Mouse (Mus musculus): Measurements from ENCODE around the gene Wnt6.

DNA sequence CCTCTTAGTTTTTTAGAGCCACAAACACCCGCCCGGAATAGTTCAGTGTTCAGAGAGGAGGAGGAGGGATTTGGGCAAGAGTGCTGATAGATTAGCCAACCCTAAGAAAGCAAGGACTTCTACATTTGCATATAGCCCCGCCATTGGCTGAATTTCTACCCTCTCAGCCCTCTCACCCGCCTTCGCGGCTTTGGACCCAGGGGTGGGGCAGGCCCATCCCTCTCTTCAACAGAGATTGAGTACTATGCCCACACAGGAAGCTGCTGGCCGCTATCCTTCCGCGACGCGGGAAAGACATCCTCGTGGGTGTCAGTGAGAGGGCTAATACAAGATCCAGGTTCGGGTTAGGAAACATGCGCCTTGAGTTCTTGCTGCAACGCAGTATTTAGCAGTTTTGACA, 1.4 kb downstream of the Wnt6 start:
- no peak for TF ChIP-seq CTCF (IDR thresholded peaks at IDR 0.05; ENCODE audit: low read depth, low read length)
- no peak for TF ChIP-seq POLR2A (IDR thresholded peaks at IDR 0.05; ENCODE audit: borderline replicate concordance, low read depth, low read length)
